Mouse (Mus musculus) lung, postnatal 0 days (tissue): ENCODE measurements around the gene Hba-a1.

Experiments
- CTCF ChIP-seq: IDR thresholded peaks from 2 replicates; pipeline ENCODE4 v1.5.1; 2016; ENCODE audit warnings: antibody characterized with exemption, mild to moderate bottlenecking
- EP300 ChIP-seq: IDR thresholded peaks from 2 replicates; pipeline ENCODE4 v1.6.1; 2016; ENCODE audit warnings: antibody characterized with exemption, mild to moderate bottlenecking, control low read depth

DNA sequence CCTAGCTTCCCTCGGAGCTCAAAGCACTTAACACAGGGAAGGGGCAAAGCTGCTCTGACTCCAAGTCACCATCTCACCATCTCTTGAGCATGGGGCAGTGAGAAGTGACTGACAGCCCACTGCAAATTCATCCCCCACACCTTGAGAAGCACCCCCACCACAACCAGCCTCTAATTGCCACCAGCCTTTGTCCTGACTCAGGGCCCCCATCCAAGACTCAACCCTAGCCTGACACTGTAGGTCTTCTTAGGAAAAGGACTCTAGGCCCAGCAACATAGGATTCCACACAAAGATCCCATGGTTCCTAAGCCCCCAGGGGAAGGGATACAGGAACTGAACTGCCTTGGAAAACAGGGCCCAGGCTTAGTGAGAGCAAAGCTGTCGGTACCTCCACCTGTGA lies 47.2 kb upstream of the Hba-a1 start:
- no peak for TF ChIP-seq EP300
- no peak for TF ChIP-seq CTCF
